Mouse (Mus musculus): ENCODE measurements at regions not wholly inside any gene's neighbourhood (a gene's known extent, or its start where the extent isn't known, plus 50 kb on each side); places are given as distances from the start of the nearest gene placed in this dataset.
A peak's percentile ranks its signal among the peaks of the same experiment; 100 is the strongest.

DNA sequence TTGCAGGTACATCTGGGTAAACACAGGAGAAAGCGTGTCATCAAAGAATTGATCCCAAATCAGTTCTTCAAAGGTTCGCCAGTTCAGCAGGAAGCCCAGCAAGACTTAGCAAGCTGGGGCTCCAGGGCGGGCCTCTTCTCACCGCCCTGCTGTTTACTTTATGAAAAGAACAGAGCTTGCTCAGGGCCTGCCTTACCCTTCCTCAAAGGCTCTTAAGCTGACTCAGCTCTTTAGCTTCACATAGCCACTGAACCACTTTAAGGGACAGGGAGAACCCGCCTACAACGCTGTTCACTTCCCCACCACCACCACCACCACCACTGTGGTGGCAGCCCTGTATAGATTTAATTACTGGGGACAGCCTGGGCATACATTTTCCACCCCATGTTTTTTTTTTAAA is 148.5 kb downstream of the Clic5 start:
- Histone ChIP-seq H3K4me3 (no peak overlapping the region), H3K27ac (no peak overlapping the region)
- no peak for TF ChIP-seq CTCF (conservative IDR thresholded peaks at IDR 0.05)
- DNase-seq (ENCODE audit: low spot score in 2 of 2): no peak

DNA sequence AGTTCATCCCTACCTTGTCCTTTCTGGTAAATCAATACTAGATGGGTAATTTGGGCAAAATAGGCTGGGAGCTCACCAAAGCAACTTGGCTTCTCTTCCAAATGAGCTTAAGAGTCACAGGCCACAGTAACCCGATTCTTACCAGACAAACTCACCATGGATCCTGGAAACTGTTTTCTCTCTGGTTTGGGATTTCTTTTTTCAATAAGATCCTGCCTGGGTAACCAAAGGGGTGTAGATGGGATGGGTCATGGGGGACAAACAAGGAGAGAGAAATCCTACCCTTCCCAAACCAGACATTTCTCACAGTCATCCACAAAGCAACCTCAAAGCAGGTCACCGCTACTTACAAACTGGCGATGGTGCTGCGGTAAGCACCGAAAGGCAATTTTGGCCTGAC is 148.9 kb downstream of the Clic5 start:
- no peak for TF ChIP-seq CTCF (conservative IDR thresholded peaks at IDR 0.05)
- H3K27ac ChIP-seq: no peak overlapping the region
- DNase-seq (ENCODE audit: low spot score in 2 of 2): no peak
- H3K4me3 ChIP-seq: no peak overlapping the region

DNA sequence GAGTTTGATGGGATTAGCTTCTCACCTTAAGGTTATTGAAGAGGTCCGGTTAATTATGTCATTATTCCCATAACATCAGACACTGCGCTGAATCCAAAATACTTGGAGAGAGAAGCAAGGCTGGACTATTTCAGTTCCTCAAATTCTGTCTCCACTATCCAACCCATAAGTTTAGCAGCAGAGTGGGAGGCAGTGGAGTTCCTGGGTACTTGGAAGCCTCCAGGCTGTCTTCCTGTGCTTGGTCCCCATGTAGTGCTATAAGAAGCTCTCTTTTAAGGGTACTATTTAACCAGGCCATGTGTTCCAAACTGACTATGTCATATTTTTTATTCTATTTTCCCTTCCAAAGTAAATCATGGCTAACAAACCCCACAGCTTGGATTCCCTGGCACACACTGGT is 156.2 kb downstream of the Clic5 start:
- DNase-seq (ENCODE audit: low spot score in 2 of 2): no peak
- H3K27ac ChIP-seq: no peak overlapping the region
- TF ChIP-seq CTCF (conservative IDR thresholded peaks at IDR 0.05): no peak
- H3K4me3 ChIP-seq: no peak overlapping the region

DNA sequence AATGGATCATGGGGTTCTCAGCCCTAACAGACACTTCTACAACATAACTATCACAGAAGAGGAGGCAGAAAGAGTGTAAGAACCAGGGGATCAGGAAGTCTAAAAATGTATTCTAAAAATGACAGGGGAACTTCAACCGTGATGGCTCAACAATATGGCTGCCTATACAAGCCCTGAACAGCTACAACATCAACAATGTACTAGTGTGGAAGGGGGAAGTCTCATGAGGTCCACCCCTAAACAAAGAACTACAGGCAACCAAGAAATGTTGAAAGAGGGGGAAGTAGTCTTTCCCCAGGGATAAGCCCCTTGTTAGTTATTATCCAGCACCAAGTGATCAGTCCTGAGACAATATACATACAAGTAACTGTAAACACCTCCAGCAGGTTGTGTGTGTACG is 157.0 kb downstream of the Clic5 start:
- DNase-seq (ENCODE audit: low spot score in 2 of 2): no peak
- TF ChIP-seq CTCF (conservative IDR thresholded peaks at IDR 0.05): no peak
- Histone ChIP-seq H3K4me3 (no peak overlapping the region), H3K27ac (no peak overlapping the region)

DNA sequence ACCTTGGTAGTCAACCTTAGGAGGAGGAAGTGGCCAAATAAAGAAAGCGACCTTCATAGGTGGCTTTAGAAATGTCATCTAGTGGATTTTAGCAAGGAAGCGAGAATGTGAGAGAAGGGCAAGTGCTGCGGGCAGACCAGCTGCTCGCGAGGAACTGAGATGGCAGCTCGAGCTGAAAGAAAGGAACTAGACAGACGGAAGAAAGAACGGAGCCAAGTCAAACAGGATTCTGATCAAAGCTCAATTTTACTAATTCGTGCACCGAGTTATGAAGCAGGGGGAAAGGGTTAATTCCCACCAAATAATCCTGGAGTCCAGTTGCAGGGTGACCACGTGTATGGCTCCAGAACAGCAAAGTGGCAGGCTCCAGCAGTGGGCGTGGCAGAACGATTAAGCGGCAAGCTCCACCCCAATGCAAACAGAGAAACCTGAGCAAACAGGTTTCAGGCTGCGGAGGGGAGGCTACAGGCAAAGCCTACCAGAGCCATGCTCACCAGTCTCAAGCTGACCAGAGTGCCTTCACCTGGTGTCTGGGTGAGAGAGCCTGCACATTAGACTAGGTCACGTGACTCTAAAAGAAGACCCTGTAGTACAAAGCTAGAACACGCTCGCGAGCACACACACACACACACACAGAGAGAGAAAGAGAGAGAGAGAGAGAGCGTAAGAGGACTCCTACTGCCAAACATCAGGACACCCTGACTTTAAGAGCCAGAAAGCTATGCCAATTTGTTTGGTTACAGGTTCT is 162.0 kb downstream of the Clic5 start:
- Histone ChIP-seq H3K27ac (no peak overlapping the region), H3K4me3 (no peak overlapping the region)
- no peak for DNase-seq (ENCODE audit: low spot score in 2 of 2)
- no peak for TF ChIP-seq CTCF (conservative IDR thresholded peaks at IDR 0.05)

DNA sequence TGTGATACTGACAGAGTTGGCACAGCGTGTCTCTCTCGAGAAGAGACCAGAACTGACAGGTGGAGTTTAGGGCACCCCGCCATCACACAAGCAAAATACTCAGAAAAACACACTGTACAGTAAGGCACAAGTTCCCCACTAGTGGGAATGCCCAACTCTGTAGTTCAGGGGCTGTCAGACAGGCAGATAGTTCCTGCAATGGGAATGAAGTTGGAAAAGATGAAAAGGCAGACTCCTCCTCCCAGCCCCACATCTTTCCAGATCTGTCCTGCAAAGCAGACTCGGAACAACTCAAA is 162.5 kb downstream of the Clic5 start:
- DNase-seq (ENCODE audit: low spot score in 2 of 2): no peak
- Histone ChIP-seq H3K4me3 (no peak overlapping the region), H3K27ac (no peak overlapping the region)
- TF ChIP-seq CTCF (conservative IDR thresholded peaks at IDR 0.05): no peak

DNA sequence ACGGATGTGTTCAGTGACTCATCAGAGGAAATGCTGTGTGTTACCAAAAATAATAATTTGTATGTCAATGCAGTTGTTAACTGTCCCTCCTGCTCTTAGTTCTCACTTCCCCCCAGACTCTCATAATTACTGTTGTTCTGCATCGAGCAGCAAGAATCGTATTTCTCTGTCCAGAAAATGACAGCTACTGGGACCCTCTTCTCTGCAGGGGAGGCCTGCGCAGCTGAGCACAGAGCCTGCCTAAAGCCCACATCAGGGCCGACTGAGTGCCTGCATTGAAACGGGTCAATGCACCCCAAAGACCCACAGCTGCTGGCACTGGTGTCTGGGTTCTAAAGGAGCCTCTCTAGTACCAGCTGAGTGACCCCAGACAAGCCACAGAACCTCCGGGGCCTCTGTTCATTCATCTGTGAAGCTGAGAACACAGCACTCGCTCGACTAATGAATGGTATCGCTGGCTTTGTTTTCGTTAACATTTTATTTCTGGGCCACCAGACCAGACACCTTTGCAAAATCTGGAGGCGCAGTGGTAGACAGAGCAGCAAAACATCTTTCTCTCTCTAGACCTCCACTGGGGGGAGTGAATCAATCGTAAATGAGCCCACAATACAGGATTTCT is 163.2 kb downstream of the Clic5 start:
- TF ChIP-seq CTCF (conservative IDR thresholded peaks at IDR 0.05): peak; percentile 40
- no peak for DNase-seq (ENCODE audit: low spot score in 2 of 2)
- Histone ChIP-seq H3K4me3 (no peak overlapping the region), H3K27ac (no peak overlapping the region)

DNA sequence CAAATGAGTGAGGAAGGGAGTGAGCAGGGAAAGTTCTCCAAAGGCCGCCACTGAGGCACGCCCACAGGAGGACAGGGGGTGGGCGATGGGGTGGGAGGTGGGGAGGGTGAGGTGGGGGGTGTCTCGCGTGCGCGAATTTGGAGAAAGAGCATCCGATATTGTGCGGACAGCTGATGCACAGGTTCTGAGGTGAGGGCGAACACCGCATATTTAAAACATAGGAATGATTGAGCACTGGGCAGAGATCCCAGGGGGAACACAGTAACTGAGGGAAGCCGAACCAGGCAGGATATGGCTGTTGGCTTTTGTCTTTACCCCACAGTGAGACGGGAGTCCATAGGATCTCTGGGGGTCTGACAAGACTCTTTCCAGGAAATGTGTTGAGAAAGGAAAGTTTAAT is 163.8 kb downstream of the Clic5 start:
- no peak for TF ChIP-seq CTCF (conservative IDR thresholded peaks at IDR 0.05)
- DNase-seq (ENCODE audit: low spot score in 2 of 2): no peak
- Histone ChIP-seq H3K27ac (no peak overlapping the region), H3K4me3 (no peak overlapping the region)

DNA sequence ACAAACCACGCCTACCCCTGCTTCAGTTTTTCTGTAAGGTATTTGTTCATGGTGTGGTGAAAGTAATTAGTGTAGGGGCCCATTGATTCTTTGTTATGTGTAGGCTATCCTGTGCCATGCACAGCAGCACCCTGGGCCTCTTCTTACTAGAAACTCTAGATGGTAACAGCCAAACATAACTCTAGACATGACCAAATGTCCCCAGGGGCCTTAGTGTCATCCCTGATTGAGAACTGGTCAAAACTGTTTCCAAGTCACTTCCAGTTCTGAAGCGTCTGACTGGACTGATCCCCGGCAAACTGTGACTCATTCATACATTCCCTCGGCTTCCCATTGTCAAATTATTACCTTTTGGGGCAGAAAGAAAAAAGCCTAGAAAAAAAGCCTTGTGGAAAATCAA is 174.7 kb downstream of the Clic5 start:
- no peak for TF ChIP-seq CTCF (conservative IDR thresholded peaks at IDR 0.05)
- H3K27ac ChIP-seq: no peak overlapping the region
- no peak overlapping the region for H3K4me3 ChIP-seq
- DNase-seq (ENCODE audit: low spot score in 2 of 2): no peak

DNA sequence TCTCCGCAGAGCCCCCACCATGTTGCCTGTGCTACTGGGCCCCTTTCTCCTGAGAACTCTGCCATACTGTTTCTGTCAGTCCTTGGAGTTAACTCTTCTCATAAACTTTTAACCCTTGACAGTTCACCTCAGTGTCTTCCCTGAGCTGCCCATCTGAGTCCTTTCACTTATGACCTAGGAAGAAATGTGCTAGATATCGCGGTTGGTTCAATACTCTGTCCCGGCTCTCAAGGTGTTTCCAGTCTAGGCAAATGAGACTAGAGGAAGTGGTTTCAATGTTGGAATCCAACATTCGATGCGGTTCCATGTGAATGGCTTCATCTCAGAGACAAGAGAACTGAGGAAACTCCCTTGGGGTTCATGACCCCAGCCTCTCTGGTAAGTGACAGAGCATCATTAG is 176.1 kb downstream of the Clic5 start:
- no peak overlapping the region for H3K27ac ChIP-seq
- no peak for DNase-seq (ENCODE audit: low spot score in 2 of 2)
- H3K4me3 ChIP-seq: no peak overlapping the region
- no peak for TF ChIP-seq CTCF (conservative IDR thresholded peaks at IDR 0.05)

DNA sequence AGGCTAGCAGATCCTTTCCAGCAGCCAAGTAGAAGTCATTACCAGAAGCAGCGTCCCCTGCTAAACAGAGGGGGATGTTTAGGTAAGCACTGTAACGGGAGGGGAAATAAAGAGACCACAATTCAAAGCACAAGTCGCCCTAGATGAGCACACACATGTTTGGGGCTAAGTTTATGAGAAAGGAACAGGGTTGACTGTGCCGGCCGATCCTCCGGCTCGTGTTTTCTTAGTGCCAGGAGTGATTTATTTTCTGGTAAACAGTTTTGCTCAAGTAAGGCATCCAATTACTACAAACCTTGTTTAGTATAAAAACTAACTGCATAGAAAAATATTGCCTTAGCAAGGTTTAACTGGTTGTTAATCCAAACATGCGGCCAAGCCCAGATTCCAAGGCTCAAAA is 178.1 kb downstream of the Clic5 start:
- Histone ChIP-seq H3K27ac (no peak overlapping the region), H3K4me3 (no peak overlapping the region)
- no peak for TF ChIP-seq CTCF (conservative IDR thresholded peaks at IDR 0.05)
- DNase-seq (ENCODE audit: low spot score in 2 of 2): no peak

DNA sequence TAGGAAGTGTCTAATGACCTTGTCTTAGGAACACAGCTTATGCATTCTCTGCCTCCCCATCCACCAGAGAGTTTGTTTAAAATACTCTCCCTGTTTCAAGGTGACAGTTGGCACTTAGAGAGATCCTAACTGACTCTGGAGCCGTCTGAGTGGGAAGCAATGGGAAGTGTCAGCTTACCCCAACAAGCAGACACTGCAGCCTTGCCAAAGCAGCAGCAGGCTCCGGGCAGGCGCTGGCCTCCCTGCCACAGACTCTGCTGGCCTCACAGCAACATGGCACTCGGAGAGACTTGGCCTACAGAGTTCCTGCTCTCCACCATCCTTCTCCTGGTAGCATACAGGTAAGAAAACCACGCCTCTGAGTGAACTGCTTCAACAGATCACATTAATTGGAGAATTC is 179.2 kb downstream of the Clic5 start:
- Histone ChIP-seq H3K4me3 (no peak overlapping the region), H3K27ac (no peak overlapping the region)
- no peak for TF ChIP-seq CTCF (conservative IDR thresholded peaks at IDR 0.05)
- DNase-seq (ENCODE audit: low spot score in 2 of 2): no peak

DNA sequence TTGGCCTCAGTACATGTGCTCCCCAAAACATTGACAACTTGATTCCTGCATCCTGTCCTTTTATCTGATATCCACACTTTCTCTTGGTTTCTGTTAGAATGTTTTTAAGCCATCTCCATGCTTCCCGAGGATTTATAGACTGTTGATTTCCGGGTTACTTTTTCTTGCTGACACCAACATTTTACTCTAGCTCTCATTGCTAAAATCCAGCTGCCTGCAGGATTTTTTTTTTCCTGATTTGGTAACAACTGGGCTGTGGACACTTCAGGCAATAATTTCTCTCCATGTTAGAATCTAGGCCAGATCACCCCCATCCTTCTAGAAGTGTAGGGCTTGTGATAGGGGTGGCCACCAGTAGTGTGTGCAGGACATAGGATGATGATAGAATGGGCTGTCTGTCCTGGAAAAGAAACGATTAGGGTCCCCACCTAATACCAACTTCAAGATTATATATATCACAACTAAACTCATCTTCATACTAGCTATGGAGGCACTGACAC is 182.6 kb downstream of the Clic5 start:
- TF ChIP-seq CTCF (conservative IDR thresholded peaks at IDR 0.05): no peak
- no peak overlapping the region for H3K4me3 ChIP-seq
- no peak overlapping the region for H3K27ac ChIP-seq
- no peak for DNase-seq (ENCODE audit: low spot score in 2 of 2)

DNA sequence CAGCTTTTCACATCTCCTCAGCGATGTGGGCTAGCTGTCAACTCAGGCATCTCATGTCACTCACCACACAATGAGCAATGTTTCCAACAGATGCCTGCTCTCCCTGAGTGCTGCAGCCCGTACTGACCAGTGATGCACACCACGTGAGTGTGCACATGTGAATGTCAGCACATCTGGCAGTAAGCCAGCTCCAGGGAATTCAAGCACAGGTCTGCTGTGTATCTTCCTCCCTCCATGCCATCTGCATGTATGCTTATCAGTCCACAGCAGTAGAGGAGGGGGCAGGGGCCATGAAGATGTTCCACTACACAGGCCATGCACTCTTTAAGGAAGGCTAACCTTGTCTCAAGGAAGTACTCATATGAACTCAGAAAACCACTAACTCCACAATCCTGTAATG is 183.2 kb downstream of the Clic5 start:
- TF ChIP-seq CTCF (conservative IDR thresholded peaks at IDR 0.05): no peak
- H3K27ac ChIP-seq: no peak overlapping the region
- no peak for DNase-seq (ENCODE audit: low spot score in 2 of 2)
- H3K4me3 ChIP-seq: no peak overlapping the region
